Mouse (Mus musculus): ENCODE results near the gene Adarb2. TPM values are rescaled to one million over a fixed set of nuclear protein-coding genes. Genes with fewer than 3 reads are reported as not detected.

Adarb2 gene
- polyA plus RNA-seq, 1 experiment from 2014 or later, result 0.07 TPM

- Histone ChIP-seq H3K27me3 (no peaks in the 10 kb centered on the region), H3K27ac (replicated peaks) (no peak overlapping the region)
- ATAC-seq (ENCODE audit: insufficient read depth), result no peak
These were observed 442.4 kb downstream of the Adarb2 start for GRCm38 (mm10) chr13:8644805-8645679.

GRCm38 (mm10) chr13:8649261-8649660 is 446.6 kb downstream of the Adarb2 start:
- H3K4me1 ChIP-seq (replicated peaks), result no peaks in the 10 kb centered on the region
- no peaks in the 10 kb centered on the region for H3K27me3 ChIP-seq
- no peak overlapping the region for H3K27ac ChIP-seq (replicated peaks)
- H3K4me2 ChIP-seq, result no peak overlapping the region
- 44% methylated on average over 2 of the region's 2 CpGs for WGBS (ENCODE audit: insufficient replicate concordance)
- no peaks in the 10 kb centered on the region for H3K9me3 ChIP-seq (replicated peaks)
- no peaks in the 10 kb centered on the region for H3K36me3 ChIP-seq (replicated peaks)
- H3K4me3 ChIP-seq (replicated peaks), result no peak overlapping the region
- H3K9ac ChIP-seq, result no peak overlapping the region
- ATAC-seq (ENCODE audit: insufficient read depth), result no peak

More at GRCm38 (mm10) chr13:8644805-8645679, 442.4 kb downstream of the Adarb2 start:
- no peaks in the 10 kb centered on the region for H3K36me3 ChIP-seq (replicated peaks)
- H3K4me3 ChIP-seq (replicated peaks), result no peak overlapping the region
- H3K4me1 ChIP-seq (replicated peaks), result no peaks in the 10 kb centered on the region
- no peak overlapping the region for H3K9ac ChIP-seq
- WGBS (ENCODE audit: insufficient replicate concordance), result 41% methylated on average over 9 of the region's 9 CpGs
- no peak overlapping the region for H3K4me2 ChIP-seq
- H3K9me3 ChIP-seq (replicated peaks), result no peaks in the 10 kb centered on the region

- H3K27me3 ChIP-seq, result no peaks in the 10 kb centered on the region
- ATAC-seq (ENCODE audit: insufficient read depth), result no peak
- H3K4me1 ChIP-seq (replicated peaks), result no peaks in the 10 kb centered on the region
- H3K4me2 ChIP-seq, result no peak overlapping the region
- no peaks in the 10 kb centered on the region for H3K9me3 ChIP-seq (replicated peaks)
- H3K36me3 ChIP-seq (replicated peaks), result no peaks in the 10 kb centered on the region
- H3K4me3 ChIP-seq (replicated peaks), result no peak overlapping the region
- 75% methylated on average over 9 of the region's 9 CpGs for WGBS (ENCODE audit: insufficient replicate concordance)
- no peak overlapping the region for H3K27ac ChIP-seq (replicated peaks)
- H3K9ac ChIP-seq, result no peak overlapping the region
These were observed 462.1 kb downstream of the Adarb2 start for GRCm38 (mm10) chr13:8664615-8665240.

GRCm38 (mm10) chr13:8677174-8677573 is 474.5 kb downstream of the Adarb2 start:
- H3K27me3 ChIP-seq, result no peaks in the 10 kb centered on the region
- H3K4me2 ChIP-seq, result no peak overlapping the region
- WGBS (ENCODE audit: insufficient replicate concordance), result 24% methylated on average over 5 of the region's 5 CpGs
- no peak for ATAC-seq (ENCODE audit: insufficient read depth)
- H3K9me3 ChIP-seq (replicated peaks), result no peaks in the 10 kb centered on the region
- H3K27ac ChIP-seq (replicated peaks), result no peak overlapping the region
- no peak overlapping the region for H3K4me3 ChIP-seq (replicated peaks)
- no peaks in the 10 kb centered on the region for H3K36me3 ChIP-seq (replicated peaks)
- H3K4me1 ChIP-seq (replicated peaks), result no peaks in the 10 kb centered on the region
- no peak overlapping the region for H3K9ac ChIP-seq

GRCm38 (mm10) chr13:8680470-8681129 is 477.9 kb downstream of the Adarb2 start:
- Histone ChIP-seq H3K9me3 (replicated peaks) (no peaks in the 10 kb centered on the region), H3K9ac (no peak overlapping the region), H3K27me3 (no peaks in the 10 kb centered on the region), H3K27ac (replicated peaks) (no peak overlapping the region), H3K4me3 (replicated peaks) (no peak overlapping the region), H3K4me1 (replicated peaks) (no peaks in the 10 kb centered on the region), H3K4me2 (no peak overlapping the region), H3K36me3 (replicated peaks) (no peaks in the 10 kb centered on the region)
- ATAC-seq (ENCODE audit: insufficient read depth), result no peak
- 70% methylated on average over 9 of the region's 9 CpGs for WGBS (ENCODE audit: insufficient replicate concordance)

GRCm38 (mm10) chr13:8691448-8691847 is 488.8 kb downstream of the Adarb2 start:
- Histone ChIP-seq H3K4me1 (replicated peaks) (no peaks in the 10 kb centered on the region), H3K4me2 (no peak overlapping the region), H3K27me3 (no peaks in the 10 kb centered on the region), H3K9ac (no peak overlapping the region), H3K4me3 (replicated peaks) (no peak overlapping the region), H3K9me3 (replicated peaks) (no peaks in the 10 kb centered on the region), H3K36me3 (replicated peaks) (no peaks in the 10 kb centered on the region), H3K27ac (replicated peaks) (no peak overlapping the region)
- no peak for ATAC-seq (ENCODE audit: insufficient read depth)
- 59% methylated on average over 6 of the region's 6 CpGs for WGBS (ENCODE audit: insufficient replicate concordance)

- 73% methylated on average over 9 of the region's 9 CpGs for WGBS (ENCODE audit: insufficient replicate concordance)
- no peak overlapping the region for H3K4me3 ChIP-seq (replicated peaks)
- no peaks in the 10 kb centered on the region for H3K4me1 ChIP-seq (replicated peaks)
- no peak for ATAC-seq (ENCODE audit: insufficient read depth)
- no peak overlapping the region for H3K27ac ChIP-seq (replicated peaks)
- no peaks in the 10 kb centered on the region for H3K27me3 ChIP-seq
- no peak overlapping the region for H3K4me2 ChIP-seq
- no peaks in the 10 kb centered on the region for H3K9me3 ChIP-seq (replicated peaks)
- no peak overlapping the region for H3K9ac ChIP-seq
- H3K36me3 ChIP-seq (replicated peaks), result no peaks in the 10 kb centered on the region
These were observed 490.1 kb downstream of the Adarb2 start for GRCm38 (mm10) chr13:8692787-8693186.

- no peaks in the 10 kb centered on the region for H3K9me3 ChIP-seq (replicated peaks)
- no peaks in the 10 kb centered on the region for H3K4me1 ChIP-seq (replicated peaks)
- no peak overlapping the region for H3K4me2 ChIP-seq
- H3K27ac ChIP-seq (replicated peaks), result no peak overlapping the region
- H3K9ac ChIP-seq, result no peak overlapping the region
- no peaks in the 10 kb centered on the region for H3K27me3 ChIP-seq
- H3K4me3 ChIP-seq (replicated peaks), result no peak overlapping the region
- WGBS (ENCODE audit: insufficient replicate concordance), result 73% methylated on average over 5 of the region's 5 CpGs
- H3K36me3 ChIP-seq (replicated peaks), result no peaks in the 10 kb centered on the region
- ATAC-seq (ENCODE audit: insufficient read depth), result no peak
These were observed 495.8 kb downstream of the Adarb2 start for GRCm38 (mm10) chr13:8698451-8698850.

- H3K4me2 ChIP-seq, result no peak overlapping the region
These were observed 497.2 kb downstream of the Adarb2 start for GRCm38 (mm10) chr13:8699831-8700230.

GRCm38 (mm10) chr13:8700981-8701380 is 498.3 kb downstream of the Adarb2 start:
- Histone ChIP-seq H3K4me3 (replicated peaks) (no peak overlapping the region), H3K9me3 (replicated peaks) (no peaks in the 10 kb centered on the region), H3K4me2 (no peak overlapping the region), H3K36me3 (replicated peaks) (no peaks in the 10 kb centered on the region), H3K9ac (no peak overlapping the region), H3K27ac (replicated peaks) (no peak overlapping the region), H3K4me1 (replicated peaks) (no peaks in the 10 kb centered on the region), H3K27me3 (no peaks in the 10 kb centered on the region)
- ATAC-seq (ENCODE audit: insufficient read depth), result no peak
- 43% methylated on average over 4 of the region's 4 CpGs for WGBS (ENCODE audit: insufficient replicate concordance)

More at GRCm38 (mm10) chr13:8699831-8700230, 497.2 kb downstream of the Adarb2 start:
- H3K9me3 ChIP-seq (replicated peaks), result no peaks in the 10 kb centered on the region
- no peaks in the 10 kb centered on the region for H3K4me1 ChIP-seq (replicated peaks)
- no peaks in the 10 kb centered on the region for H3K36me3 ChIP-seq (replicated peaks)
- H3K9ac ChIP-seq, result no peak overlapping the region
- H3K4me3 ChIP-seq (replicated peaks), result no peak overlapping the region
- WGBS (ENCODE audit: insufficient replicate concordance), result 44% methylated on average over 3 of the region's 3 CpGs
- H3K27me3 ChIP-seq, result no peaks in the 10 kb centered on the region
- ATAC-seq (ENCODE audit: insufficient read depth), result no peak
- H3K27ac ChIP-seq (replicated peaks), result no peak overlapping the region

- H3K27ac ChIP-seq (replicated peaks), result no peak overlapping the region
- no peak for ATAC-seq (ENCODE audit: insufficient read depth)
- no peaks in the 10 kb centered on the region for H3K4me1 ChIP-seq (replicated peaks)
- H3K9me3 ChIP-seq (replicated peaks), result no peaks in the 10 kb centered on the region
- H3K27me3 ChIP-seq, result no peaks in the 10 kb centered on the region
- 50% methylated on average over 4 of the region's 4 CpGs for WGBS (ENCODE audit: insufficient replicate concordance)
- H3K36me3 ChIP-seq (replicated peaks), result no peaks in the 10 kb centered on the region
- H3K9ac ChIP-seq, result no peak overlapping the region
- no peak overlapping the region for H3K4me2 ChIP-seq
- H3K4me3 ChIP-seq (replicated peaks), result no peak overlapping the region
These were observed 502.6 kb downstream of the Adarb2 start for GRCm38 (mm10) chr13:8705296-8705695.

Data from liver, embryonic 15.5 days (tissue).